Mouse (Mus musculus) hematopoietic stem cell, adult 5-6 weeks (primary cell): ENCODE results near the gene Gpx4. TPM values are rescaled to one million over a fixed set of nuclear protein-coding genes. Genes with fewer than 3 reads are reported as not detected.

ENCODE experiments used
- ATAC-seq, 2 experiments: fragments of 125-278 bp in 1 of 2; replicated peaks in 1 of 2; 2 replicates each; pipeline ENCODE4 v1.8.0; 2016 to 2017; ENCODE audit warnings: inconsistent platforms in 2 of 2, mild to moderate bottlenecking in 2 of 2, moderate number of reproducible peaks in 2 of 2, low read depth in 1 of 2, moderate TSS enrichment in 1 of 2; ENCODE audit not compliant: low FRiP score in 2 of 2, poor library complexity in 2 of 2, severe bottlenecking in 2 of 2, insufficient read depth in 1 of 2, low TSS enrichment in 1 of 2
- total RNA-seq: library from RNA; stranded (forward); fragments of 172-1452, 232-1000 nt; gene quantifications from 2 replicates; pipeline ENCODE4 v1.2.3, GENCODE M21; 2017

Gpx4 gene
- total RNA-seq, 1 experiment from 2014 or later: 306 TPM

- no peak for ATAC-seq
Measured at GRCm38 (mm10) chr10:80056506-80056905, 9.5 kb downstream of the Gpx4 start.

GRCm38 (mm10) chr10:80056976-80057682, 10.2 kb downstream of the Gpx4 start:
- no peak for ATAC-seq

GRCm38 (mm10) chr10:80057683-80058326, 10.8 kb downstream of the Gpx4 start:
- no peak for ATAC-seq

- no peak for ATAC-seq
Measured at GRCm38 (mm10) chr10:80063104-80063503, 16.1 kb downstream of the Gpx4 start.

- ATAC-seq: no peak
Measured at GRCm38 (mm10) chr10:80063877-80064650, 17.1 kb downstream of the Gpx4 start.

GRCm38 (mm10) chr10:80069251-80069650, 22.3 kb downstream of the Gpx4 start:
- ATAC-seq: no peak

- no peak for ATAC-seq
Measured at GRCm38 (mm10) chr10:80069948-80070450, 23.0 kb downstream of the Gpx4 start.

- ATAC-seq: peak; percentile 59 to 61
Measured at GRCm38 (mm10) chr10:80070837-80071515, 24.0 kb downstream of the Gpx4 start.

GRCm38 (mm10) chr10:80071516-80071900, 24.5 kb downstream of the Gpx4 start:
- ATAC-seq: no peak

GRCm38 (mm10) chr10:80072623-80073489, 25.9 kb downstream of the Gpx4 start:
- no peak for ATAC-seq

GRCm38 (mm10) chr10:80074813-80075601, 28.0 kb downstream of the Gpx4 start:
- peak; percentile 79 to 83 for ATAC-seq

GRCm38 (mm10) chr10:80075924-80076323, 29.0 kb downstream of the Gpx4 start:
- ATAC-seq: no peak

GRCm38 (mm10) chr10:80076386-80076785, 29.4 kb downstream of the Gpx4 start:
- ATAC-seq: no peak

- no peak for ATAC-seq
Measured at GRCm38 (mm10) chr10:80077312-80077711, 30.3 kb downstream of the Gpx4 start.

- ATAC-seq: no peak
Measured at GRCm38 (mm10) chr10:80078366-80078765, 31.4 kb downstream of the Gpx4 start.

GRCm38 (mm10) chr10:80080396-80081070, 33.6 kb downstream of the Gpx4 start:
- ATAC-seq: no peak
